Mouse (Mus musculus): Measurements from ENCODE around the gene Pip5kl1. TPM values are rescaled to one million over a fixed set of nuclear protein-coding genes. Genes with fewer than 3 reads are reported as not detected.

Gene Pip5kl1
- total and polyA plus RNA-seq, 2 experiments = not detected

- Histone ChIP-seq H3K4me3 (ENCODE audit: insufficient read depth, low read depth, low read length) (no peak overlapping the region), H3K79me2 (ENCODE audit: control insufficient read depth, insufficient read depth, low read length) (no peaks in the 10 kb centered on the region), H3K27me3 (ENCODE audit: control insufficient read depth, insufficient read depth, low read length) (no peaks in the 10 kb centered on the region), H3K9ac (ENCODE audit: low read depth, low read length) (peak overlapping the region; percentile 17; the same call in 1 of the 2 replicates), H3K4me1 (ENCODE audit: control insufficient read depth, insufficient read depth, low read length) (peaks cover 12% of the 10 kb centered on the region), H3K36me3 (ENCODE audit: control insufficient read depth, insufficient read depth, low read length) (no peaks in the 10 kb centered on the region), H3K27ac (replicated peaks; ENCODE audit: insufficient read depth, low read depth, low read length) (no peak overlapping the region; the same call in 1 of the 2 replicates)
- WGBS = 44% methylated on average over 11 of the region's 11 CpGs
- TF ChIP-seq POLR2A (IDR thresholded peaks at IDR 0.05; ENCODE audit: extremely low read depth, insufficient read depth, low read length) (no peak), CTCF (IDR thresholded peaks at IDR 0.05; ENCODE audit: low read depth, low read length) (no peak)
- DNase-seq (ENCODE audit: extremely low read depth, low read depth, low spot score) = peak; percentile 49
Measured at GRCm38 (mm10) chr2:32589213-32589795, 14.7 kb downstream of the Pip5kl1 start.

DNA sequence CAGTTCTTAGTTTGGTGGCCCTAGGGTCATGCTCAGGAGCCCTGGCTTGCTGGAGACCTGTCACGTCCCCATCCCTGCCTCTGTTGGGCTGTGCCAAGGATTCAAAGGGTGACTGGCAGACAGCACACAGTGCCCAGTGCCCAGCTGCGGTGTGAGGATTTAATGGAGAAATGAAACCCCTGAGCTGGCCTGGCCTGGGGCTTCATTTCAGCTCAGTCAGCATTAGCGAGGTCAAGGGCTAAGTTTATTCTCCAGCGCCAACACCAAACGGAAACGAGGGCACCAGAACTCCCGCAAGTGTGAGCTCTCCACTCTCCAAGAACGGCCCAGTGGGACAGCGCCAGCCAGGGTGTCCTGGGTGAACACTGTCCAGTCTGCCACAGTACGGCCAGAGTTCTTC is 15.6 kb downstream of the Pip5kl1 start:
- Histone ChIP-seq H3K9ac (ENCODE audit: low read depth, low read length) (no peak overlapping the region), H3K27ac (replicated peaks; ENCODE audit: insufficient read depth, low read depth, low read length) (peak overlapping the region; percentile 46), H3K79me2 (ENCODE audit: control insufficient read depth, insufficient read depth, low read length) (no peaks in the 10 kb centered on the region), H3K4me3 (ENCODE audit: insufficient read depth, low read depth, low read length) (no peak overlapping the region), H3K4me1 (ENCODE audit: control insufficient read depth, insufficient read depth, low read length) (peaks cover 12% of the 10 kb centered on the region), H3K36me3 (ENCODE audit: control insufficient read depth, insufficient read depth, low read length) (no peaks in the 10 kb centered on the region), H3K27me3 (ENCODE audit: control insufficient read depth, insufficient read depth, low read length) (no peaks in the 10 kb centered on the region)
- peak; percentile 91 for DNase-seq (ENCODE audit: extremely low read depth, low read depth, low spot score)
- 14% methylated on average over 10 of the region's 10 CpGs for WGBS
- TF ChIP-seq POLR2A (IDR thresholded peaks at IDR 0.05; ENCODE audit: extremely low read depth, insufficient read depth, low read length) (no peak), CTCF (IDR thresholded peaks at IDR 0.05; ENCODE audit: low read depth, low read length) (no peak)

- H3K27ac ChIP-seq (replicated peaks; ENCODE audit: insufficient read depth, low read depth, low read length) = no peak overlapping the region
- H3K4me1 ChIP-seq (ENCODE audit: control insufficient read depth, insufficient read depth, low read length) = peaks cover 12% of the 10 kb centered on the region
- WGBS = 86% methylated on average over 6 of the region's 6 CpGs
- no peak for DNase-seq (ENCODE audit: extremely low read depth, low read depth, low spot score)
- TF ChIP-seq POLR2A (IDR thresholded peaks at IDR 0.05; ENCODE audit: extremely low read depth, insufficient read depth, low read length) = no peak
- H3K27me3 ChIP-seq (ENCODE audit: control insufficient read depth, insufficient read depth, low read length) = no peaks in the 10 kb centered on the region
- no peaks in the 10 kb centered on the region for H3K36me3 ChIP-seq (ENCODE audit: control insufficient read depth, insufficient read depth, low read length)
- no peak overlapping the region for H3K4me3 ChIP-seq (ENCODE audit: insufficient read depth, low read depth, low read length)
- H3K79me2 ChIP-seq (ENCODE audit: control insufficient read depth, insufficient read depth, low read length) = no peaks in the 10 kb centered on the region
- no peak overlapping the region for H3K9ac ChIP-seq (ENCODE audit: low read depth, low read length)
Measured at GRCm38 (mm10) chr2:32591249-32591648, 16.7 kb downstream of the Pip5kl1 start.

DNA sequence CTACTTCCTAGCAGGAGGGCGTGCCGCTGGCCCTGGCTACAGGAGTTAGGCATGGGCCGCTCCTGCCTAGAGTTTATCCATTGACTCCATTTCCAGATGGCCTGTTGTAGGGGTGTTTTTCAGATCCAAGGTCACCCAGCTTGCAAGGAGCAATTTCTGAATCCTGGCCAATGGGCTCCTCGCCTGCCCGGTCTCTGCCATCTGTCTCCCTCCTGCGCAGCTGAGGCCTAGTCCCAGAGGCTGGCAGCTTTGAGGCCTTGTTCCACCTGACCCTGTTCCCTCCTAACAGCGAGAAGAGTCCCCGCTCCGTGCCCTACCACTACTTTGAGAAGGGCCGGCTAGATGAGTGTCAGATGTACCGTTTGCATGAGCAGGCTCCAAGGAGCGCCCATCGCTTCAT is 22.1 kb downstream of the Pip5kl1 start:
- TF ChIP-seq POLR2A (IDR thresholded peaks at IDR 0.05; ENCODE audit: extremely low read depth, insufficient read depth, low read length) (no peak), CTCF (IDR thresholded peaks at IDR 0.05; ENCODE audit: low read depth, low read length) (no peak)
- no peaks in the 10 kb centered on the region for H3K27me3 ChIP-seq (ENCODE audit: control insufficient read depth, insufficient read depth, low read length)
- WGBS = 96% methylated on average over 13 of the region's 13 CpGs
- no peak overlapping the region for H3K9ac ChIP-seq (ENCODE audit: low read depth, low read length)
- H3K36me3 ChIP-seq (ENCODE audit: control insufficient read depth, insufficient read depth, low read length) = no peaks in the 10 kb centered on the region
- no peaks in the 10 kb centered on the region for H3K4me1 ChIP-seq (ENCODE audit: control insufficient read depth, insufficient read depth, low read length)
- H3K27ac ChIP-seq (replicated peaks; ENCODE audit: insufficient read depth, low read depth, low read length) = no peak overlapping the region
- DNase-seq (ENCODE audit: extremely low read depth, low read depth, low spot score) = no peak
- H3K79me2 ChIP-seq (ENCODE audit: control insufficient read depth, insufficient read depth, low read length) = no peaks in the 10 kb centered on the region
- H3K4me3 ChIP-seq (ENCODE audit: insufficient read depth, low read depth, low read length) = no peak overlapping the region

DNA sequence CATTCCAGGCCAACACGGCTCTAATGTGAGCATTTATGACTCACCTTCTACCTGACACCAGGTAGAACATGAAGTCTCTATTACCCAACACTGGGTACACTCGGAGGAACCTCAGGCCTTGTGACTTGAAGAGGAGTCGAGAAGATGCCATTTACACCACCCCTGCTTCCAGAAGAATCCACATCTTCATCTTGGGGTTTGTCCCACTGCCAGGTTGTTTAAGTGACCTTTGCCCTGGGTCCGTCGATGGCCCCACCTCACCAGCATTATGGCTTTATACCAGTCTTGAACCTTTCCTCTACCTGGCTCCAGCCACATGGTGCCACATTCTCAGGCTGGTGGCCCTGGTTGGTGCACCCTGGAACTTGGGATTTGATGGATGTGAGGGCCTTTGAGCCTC is 22.7 kb downstream of the Pip5kl1 start:
- Histone ChIP-seq H3K9ac (ENCODE audit: low read depth, low read length) (no peak overlapping the region), H3K4me3 (ENCODE audit: insufficient read depth, low read depth, low read length) (no peak overlapping the region), H3K4me1 (ENCODE audit: control insufficient read depth, insufficient read depth, low read length) (no peaks in the 10 kb centered on the region), H3K27ac (replicated peaks; ENCODE audit: insufficient read depth, low read depth, low read length) (no peak overlapping the region), H3K79me2 (ENCODE audit: control insufficient read depth, insufficient read depth, low read length) (no peaks in the 10 kb centered on the region), H3K27me3 (ENCODE audit: control insufficient read depth, insufficient read depth, low read length) (no peaks in the 10 kb centered on the region), H3K36me3 (ENCODE audit: control insufficient read depth, insufficient read depth, low read length) (no peaks in the 10 kb centered on the region)
- WGBS = 80% methylated on average over 5 of the region's 5 CpGs
- no peak for DNase-seq (ENCODE audit: extremely low read depth, low read depth, low spot score)
- TF ChIP-seq POLR2A (IDR thresholded peaks at IDR 0.05; ENCODE audit: extremely low read depth, insufficient read depth, low read length) (no peak), CTCF (IDR thresholded peaks at IDR 0.05; ENCODE audit: low read depth, low read length) (no peak)

- DNase-seq (ENCODE audit: extremely low read depth, low read depth, low spot score) = no peak
- no peaks in the 10 kb centered on the region for H3K4me1 ChIP-seq (ENCODE audit: control insufficient read depth, insufficient read depth, low read length)
- no peak overlapping the region for H3K27ac ChIP-seq (replicated peaks; ENCODE audit: insufficient read depth, low read depth, low read length)
- no peak for TF ChIP-seq CTCF (IDR thresholded peaks at IDR 0.05; ENCODE audit: low read depth, low read length)
- TF ChIP-seq POLR2A (IDR thresholded peaks at IDR 0.05; ENCODE audit: extremely low read depth, insufficient read depth, low read length) = no peak
- no peak overlapping the region for H3K9ac ChIP-seq (ENCODE audit: low read depth, low read length)
- no peak overlapping the region for H3K4me3 ChIP-seq (ENCODE audit: insufficient read depth, low read depth, low read length)
- 91% methylated on average over 5 of the region's 5 CpGs for WGBS
- H3K36me3 ChIP-seq (ENCODE audit: control insufficient read depth, insufficient read depth, low read length) = no peaks in the 10 kb centered on the region
- H3K79me2 ChIP-seq (ENCODE audit: control insufficient read depth, insufficient read depth, low read length) = no peaks in the 10 kb centered on the region
- H3K27me3 ChIP-seq (ENCODE audit: control insufficient read depth, insufficient read depth, low read length) = no peaks in the 10 kb centered on the region
Measured at GRCm38 (mm10) chr2:32597699-32598098, 23.1 kb downstream of the Pip5kl1 start.
